Mouse (Mus musculus) limb, embryonic 13.5 days (tissue): ENCODE results near the gene Gm5426. TPM values are rescaled to one million over a fixed set of nuclear protein-coding genes. Genes with fewer than 3 reads are reported as not detected.
"Not testable (repeated sequence)": the region's sequence is repeated elsewhere in the genome, so short reads cannot be mapped to it uniquely, and the experiment has no call there.

Experiments used
- ATAC-seq: fragments of 200-750 bp; cut with Nextera tagmentation; 2 replicates; pipeline ENCODE4 v1.8.0; 2017; ENCODE audit warnings: low read depth, moderate number of reproducible peaks, moderate TSS enrichment; ENCODE audit not compliant: low FRiP score
- H3K27ac ChIP-seq: fragments of 300-500 bp; sonication (generic); 2 replicates; pipeline ENCODE4 v1.5.1; 2015; ENCODE audit warnings: inconsistent platforms, mild to moderate bottlenecking, moderate library complexity
- H3K27me3 ChIP-seq: fragments of 300-500 bp; sonication (generic); 2 replicates; pipeline ENCODE4 v1.6.1; 2015; ENCODE audit warnings: mild to moderate bottlenecking, inconsistent platforms
- H3K36me3 ChIP-seq: fragments of 300-500 bp; sonication (generic); 2 replicates; pipeline ENCODE4 v1.6.1; 2015; ENCODE audit warnings: inconsistent platforms, mild to moderate bottlenecking, moderate library complexity
- H3K4me1 ChIP-seq: fragments of 300-500 bp; sonication (generic); 2 replicates; pipeline ENCODE4 v1.6.1; 2015; ENCODE audit warnings: inconsistent platforms
- H3K4me2 ChIP-seq: fragments of 300-500 bp; sonication (generic); replicated peaks from 2 replicates; pipeline ENCODE4 v1.6.1; 2015; ENCODE audit warnings: inconsistent platforms, mild to moderate bottlenecking, moderate library complexity
- H3K4me3 ChIP-seq: fragments of 300-500 bp; sonication (generic); 2 replicates; pipeline ENCODE4 v1.5.1; 2015; ENCODE audit warnings: moderate library complexity, mild to moderate bottlenecking, inconsistent platforms
- H3K9ac ChIP-seq: fragments of 300-500 bp; sonication (generic); 2 replicates; pipeline ENCODE4 v1.6.1; 2015; ENCODE audit warnings: mild to moderate bottlenecking, inconsistent platforms
- H3K9me3 ChIP-seq: fragments of 300-500 bp; sonication (generic); 2 replicates; pipeline ENCODE4 v1.6.1; 2016; ENCODE audit warnings: inconsistent platforms
- WGBS: fragments of 180-500 bp; shearing (Covaris S2); methylation state at CpG from one replicate; pipeline ENCODE4 v1.1.7; 2015; 5-methylcytosine and 5-hydroxymethylcytosine counted together
- polyA plus RNA-seq: library from polyadenylated mRNA; unstranded; fragments of >200 nt; fragmentation: Nextera tagmentation; extraction: Ambion mirVana; gene quantifications from 2 replicates; pipeline ENCODE4 v1.2.1, GENCODE M21; 2015

Gene Gm5426
- polyA plus RNA-seq, 1 experiment from 2014 or later, result not detected

DNA sequence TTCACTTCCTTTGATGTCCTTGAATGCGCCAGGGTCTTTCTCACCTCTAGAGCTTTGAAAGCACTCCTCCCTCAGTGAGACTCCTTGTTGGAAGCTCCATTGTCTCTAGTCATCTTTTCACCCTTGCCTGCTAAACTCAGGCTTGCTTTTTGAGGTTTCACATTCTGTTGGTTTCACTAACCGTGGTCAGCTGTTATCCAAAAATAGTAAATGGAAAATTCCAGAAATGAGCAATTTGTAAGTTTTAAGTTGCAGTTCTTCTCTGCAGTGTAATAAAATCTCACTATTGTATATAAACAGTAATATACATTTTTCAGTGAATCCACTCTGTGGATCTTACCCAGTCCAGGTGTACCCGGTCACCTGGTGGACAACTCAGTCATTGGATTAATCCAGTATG is 21.1 kb upstream of the Gm5426 start:
- Histone ChIP-seq H3K4me1 (no peaks in the 10 kb centered on the region), H3K27me3 (no peaks in the 10 kb centered on the region), H3K4me3 (no peak overlapping the region), H3K4me2 (no peak overlapping the region), H3K9me3 (0 out of 2 replicates have a peak, but pooled peaks cover 3% of the 10 kb centered on the region), H3K27ac (no peak overlapping the region), H3K36me3 (no peaks in the 10 kb centered on the region), H3K9ac (no peak overlapping the region)
- no peak for ATAC-seq
- 73% methylated on average over 3 of the region's 3 CpGs for WGBS

DNA sequence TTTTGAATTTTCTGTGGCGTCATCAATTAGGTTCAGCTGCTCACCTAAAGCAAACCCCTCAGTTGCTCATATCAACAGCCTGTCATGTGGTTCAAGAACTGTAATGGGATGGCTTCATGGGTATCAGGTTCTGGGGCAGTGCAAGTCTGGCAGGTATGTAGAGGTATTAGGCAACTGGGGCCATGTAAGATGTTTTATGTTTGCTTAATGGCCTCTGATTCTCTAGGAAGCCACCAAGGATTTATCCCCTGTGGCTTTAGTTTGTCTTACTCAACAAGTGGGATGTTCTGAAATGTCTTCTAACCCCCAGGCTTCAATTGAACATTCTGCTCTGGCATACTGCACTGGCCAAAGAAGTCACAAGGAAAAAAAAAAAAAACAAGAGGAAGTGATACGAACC is 15.6 kb upstream of the Gm5426 start:
- Histone ChIP-seq H3K4me3 (no peak overlapping the region), H3K36me3 (no peaks in the 10 kb centered on the region), H3K4me1 (peaks cover 3% of the 10 kb centered on the region; the same call in 1 of the 2 replicates), H3K9me3 (no peaks in the 10 kb centered on the region), H3K4me2 (no peak overlapping the region), H3K27me3 (no peaks in the 10 kb centered on the region), H3K27ac (no peak overlapping the region), H3K9ac (no peak overlapping the region)
- 90% methylated on average over 2 of the region's 2 CpGs for WGBS
- ATAC-seq, result no peak

DNA sequence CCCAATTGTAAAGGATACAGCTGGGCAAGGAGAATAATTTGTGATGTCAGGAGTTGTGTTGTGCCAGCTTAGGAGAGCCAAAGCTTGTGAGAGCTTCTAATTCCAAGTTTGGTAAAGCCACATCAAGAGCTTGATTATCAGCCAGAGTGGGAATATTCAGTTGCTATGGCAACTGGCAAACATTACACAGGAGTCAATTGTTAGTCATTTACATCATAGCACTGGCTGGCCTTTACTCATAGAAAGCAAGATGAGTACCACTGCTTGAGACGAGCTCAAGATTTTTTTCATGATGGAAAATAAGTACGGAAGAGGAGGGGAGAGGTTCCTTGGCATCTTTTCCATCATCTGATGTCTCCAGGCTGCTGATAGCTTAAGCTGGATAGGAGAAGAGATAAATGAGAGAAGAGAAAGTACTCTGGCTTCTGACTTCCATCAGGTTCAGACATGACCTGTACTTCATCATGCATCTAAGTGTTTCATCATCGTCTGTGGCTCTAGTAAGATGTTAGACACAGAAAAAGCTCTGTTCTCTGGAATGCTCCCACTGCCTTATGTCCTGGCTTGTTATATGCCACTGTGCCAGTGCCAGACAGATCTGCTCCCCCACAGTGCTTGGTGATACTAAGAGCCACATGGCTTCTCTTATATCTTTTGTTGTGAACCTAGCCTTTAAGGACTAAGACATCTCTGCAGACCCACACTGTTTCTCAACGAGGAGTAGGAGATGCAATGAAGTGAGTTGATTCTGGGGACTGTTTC is 15.0 kb upstream of the Gm5426 start:
- WGBS, result 65% methylated on average over 4 of the region's 4 CpGs
- H3K27ac ChIP-seq, result no peak overlapping the region
- H3K4me2 ChIP-seq, result no peak overlapping the region
- no peak for ATAC-seq
- no peaks in the 10 kb centered on the region for H3K9me3 ChIP-seq
- H3K4me3 ChIP-seq, result no peak overlapping the region
- H3K27me3 ChIP-seq, result no peaks in the 10 kb centered on the region
- H3K36me3 ChIP-seq, result no peaks in the 10 kb centered on the region
- H3K9ac ChIP-seq, result no peak overlapping the region
- H3K4me1 ChIP-seq, result peaks cover 3% of the 10 kb centered on the region; the same call in 1 of the 2 replicates

DNA sequence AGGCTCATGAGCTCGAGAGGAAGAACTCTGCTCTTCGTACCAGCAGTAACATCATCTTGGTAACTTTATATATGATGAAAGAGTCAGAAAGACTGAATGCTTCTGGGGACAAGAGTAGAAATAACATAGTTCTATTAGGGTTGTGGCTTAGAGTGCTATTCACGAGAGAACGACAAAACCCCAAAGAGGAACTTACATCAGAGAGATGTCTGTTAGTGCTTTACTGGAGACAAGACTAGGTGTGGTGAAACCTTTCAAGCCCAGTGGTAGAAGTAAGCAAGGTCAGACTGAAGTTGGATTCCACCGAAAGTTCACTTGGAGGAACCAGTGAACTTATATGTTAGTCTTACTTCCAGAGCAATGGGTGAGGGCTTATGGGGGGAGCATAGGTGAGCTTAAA is 12.5 kb upstream of the Gm5426 start:
- H3K4me2 ChIP-seq, result no peak overlapping the region
- peaks cover 3% of the 10 kb centered on the region; the same call in 1 of the 2 replicates for H3K4me1 ChIP-seq
- WGBS, result 88% methylated on average over 5 of the region's 5 CpGs
- H3K36me3 ChIP-seq, result no peaks in the 10 kb centered on the region
- ATAC-seq, result no peak
- no peak overlapping the region for H3K27ac ChIP-seq
- H3K9ac ChIP-seq, result no peak overlapping the region
- H3K27me3 ChIP-seq, result no peaks in the 10 kb centered on the region
- H3K9me3 ChIP-seq, result no peaks in the 10 kb centered on the region
- no peak overlapping the region for H3K4me3 ChIP-seq

DNA sequence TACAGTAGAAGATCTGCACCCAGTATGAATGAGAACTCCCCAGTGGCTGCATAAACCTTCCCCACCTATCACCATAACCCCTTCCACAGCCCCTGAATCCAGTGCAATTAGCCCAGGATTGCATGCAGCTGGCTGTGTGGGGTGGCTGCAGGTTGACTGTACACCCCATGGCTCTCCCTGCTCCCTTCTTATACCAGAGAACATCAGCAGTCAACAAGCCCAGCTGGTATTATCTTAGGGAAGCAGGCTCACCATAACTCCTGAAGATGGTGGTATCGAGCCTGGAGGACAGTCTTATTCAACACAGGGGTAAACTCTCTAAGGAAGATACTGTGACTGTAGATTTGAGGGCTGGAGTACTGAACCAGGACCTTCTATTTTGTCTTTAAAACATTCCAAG is 12.1 kb upstream of the Gm5426 start:
- no peaks in the 10 kb centered on the region for H3K27me3 ChIP-seq
- no peak for ATAC-seq
- no peaks in the 10 kb centered on the region for H3K9me3 ChIP-seq
- H3K9ac ChIP-seq, result no peak overlapping the region
- peaks cover 3% of the 10 kb centered on the region; the same call in 1 of the 2 replicates for H3K4me1 ChIP-seq
- no peak overlapping the region for H3K27ac ChIP-seq
- 97% methylated on average over 1 of the region's 1 CpGs for WGBS
- H3K36me3 ChIP-seq, result no peaks in the 10 kb centered on the region
- H3K4me3 ChIP-seq, result no peak overlapping the region
- no peak overlapping the region for H3K4me2 ChIP-seq

DNA sequence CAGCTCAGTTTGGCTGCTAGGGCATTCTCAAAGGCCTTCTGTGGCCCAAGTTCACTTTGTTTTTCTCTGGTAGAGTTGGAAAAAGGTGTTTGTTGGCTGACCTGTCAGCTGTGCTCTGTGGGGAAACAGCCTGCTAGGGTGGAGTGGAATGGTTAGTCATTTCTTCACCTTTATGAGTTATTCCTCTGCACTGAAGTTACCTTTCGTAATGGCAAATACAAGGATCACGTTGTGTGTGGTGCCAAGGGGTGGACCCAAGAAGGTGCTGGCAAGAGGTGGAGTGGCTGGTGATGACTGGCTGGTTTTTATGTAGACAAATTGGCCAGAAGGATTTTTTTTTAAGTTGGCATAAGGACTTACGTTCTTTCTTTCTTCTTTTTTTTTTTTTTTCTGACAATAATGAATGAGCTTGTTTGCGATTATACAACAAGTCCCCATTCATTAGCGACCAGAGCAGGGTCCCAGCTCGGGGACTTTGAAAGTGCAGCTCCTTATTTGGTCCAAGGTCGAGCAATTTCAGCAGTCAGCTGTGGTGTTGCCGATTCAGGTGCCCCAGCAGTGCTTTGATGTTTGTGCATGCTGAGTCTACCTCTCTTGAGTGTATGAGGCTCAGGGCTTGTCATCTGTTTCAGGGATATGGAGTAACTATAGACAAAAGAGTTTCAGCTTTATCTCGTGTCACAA is 10.5 kb upstream of the Gm5426 start:
- Histone ChIP-seq H3K36me3 (no peaks in the 10 kb centered on the region), H3K9ac (no peak overlapping the region), H3K4me1 (peaks cover 3% of the 10 kb centered on the region; the same call in 1 of the 2 replicates), H3K27ac (peak overlapping the region; percentile 63; the same call in 1 of the 2 replicates), H3K27me3 (no peaks in the 10 kb centered on the region), H3K9me3 (no peaks in the 10 kb centered on the region), H3K4me3 (no peak overlapping the region), H3K4me2 (no peak overlapping the region)
- WGBS, result 44% methylated on average over 9 of the region's 9 CpGs
- peak; percentile 76 for ATAC-seq

DNA sequence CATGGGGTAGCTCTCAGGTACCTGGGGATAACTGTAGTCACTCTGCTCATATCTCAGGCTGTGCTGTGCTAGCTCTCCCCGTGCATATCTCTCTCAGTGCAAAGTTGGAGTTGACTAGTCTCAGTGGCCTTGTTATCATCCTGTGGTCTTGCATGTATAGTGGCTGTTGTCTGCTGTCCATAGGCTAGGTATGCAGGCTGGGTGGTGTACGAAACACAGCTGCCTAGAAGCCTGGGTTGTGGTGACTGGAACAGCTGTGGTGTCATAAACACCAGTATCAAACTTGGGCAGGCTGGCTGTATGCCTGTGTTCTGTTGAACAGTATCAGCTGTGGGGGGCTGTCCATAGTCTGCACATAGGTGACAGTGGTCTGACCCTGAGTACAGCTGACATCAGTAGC is 7.2 kb upstream of the Gm5426 start:
- peak; percentile 42; the same call in 1 of the 2 replicates for ATAC-seq
- no peaks in the 10 kb centered on the region for H3K27me3 ChIP-seq
- H3K4me1 ChIP-seq, result peaks cover 3% of the 10 kb centered on the region; the same call in 1 of the 2 replicates
- H3K9ac ChIP-seq, result no peak overlapping the region
- H3K36me3 ChIP-seq, result no peaks in the 10 kb centered on the region
- no peak overlapping the region for H3K4me2 ChIP-seq
- no peaks in the 10 kb centered on the region for H3K9me3 ChIP-seq
- H3K4me3 ChIP-seq, result no peak overlapping the region
- no peak overlapping the region for H3K27ac ChIP-seq
- 65% methylated on average over 2 of the region's 2 CpGs for WGBS

DNA sequence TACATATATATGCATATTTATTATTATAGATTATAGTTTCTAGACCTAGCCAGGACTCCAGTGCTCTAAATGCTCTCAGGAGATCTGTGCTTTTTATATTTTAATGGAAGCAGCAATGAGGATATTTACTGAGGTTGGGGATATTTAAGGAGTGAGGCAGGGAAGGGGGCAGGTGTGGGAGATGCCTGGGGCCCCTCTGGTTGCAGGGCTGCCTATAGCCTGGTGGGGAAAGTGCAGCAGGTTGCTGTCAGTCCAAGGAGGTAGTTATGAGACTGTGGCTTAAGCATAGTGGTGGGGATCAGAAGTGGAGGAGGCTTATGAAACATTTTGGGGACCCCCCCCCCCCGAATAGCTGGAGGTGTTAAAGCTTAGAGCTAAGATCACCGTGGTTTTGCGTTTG is 6.0 kb upstream of the Gm5426 start:
- peaks cover 3% of the 10 kb centered on the region; the same call in 1 of the 2 replicates for H3K4me1 ChIP-seq
- no peak for ATAC-seq
- no peak overlapping the region for H3K9ac ChIP-seq
- WGBS, result 77% methylated on average over 3 of the region's 3 CpGs
- no peak overlapping the region for H3K4me2 ChIP-seq
- H3K36me3 ChIP-seq, result no peaks in the 10 kb centered on the region
- H3K27ac ChIP-seq, result no peak overlapping the region
- H3K27me3 ChIP-seq, result no peaks in the 10 kb centered on the region
- no peak overlapping the region for H3K4me3 ChIP-seq
- H3K9me3 ChIP-seq, result no peaks in the 10 kb centered on the region

DNA sequence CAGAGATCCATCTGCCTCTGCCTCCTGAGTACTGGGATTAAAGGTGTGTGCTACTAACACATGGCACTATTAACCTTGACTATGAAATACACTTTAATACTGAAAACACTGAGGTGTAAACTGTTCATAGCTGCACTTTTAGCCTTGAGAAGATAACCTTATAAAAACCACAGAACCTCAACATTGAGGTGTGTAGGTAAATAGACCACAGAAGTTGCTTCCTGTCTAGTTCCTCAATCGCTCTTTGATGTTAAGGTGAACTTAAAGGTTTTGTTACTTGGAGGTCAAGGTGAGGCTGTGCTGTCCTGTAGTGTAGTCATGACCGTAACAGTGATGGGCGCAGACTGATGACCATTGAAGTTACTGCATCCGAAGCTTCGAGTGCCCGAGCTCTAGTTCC is 5.3 kb upstream of the Gm5426 start:
- WGBS, result 87% methylated on average over 6 of the region's 6 CpGs
- no peaks in the 10 kb centered on the region for H3K27me3 ChIP-seq
- H3K9me3 ChIP-seq, result no peaks in the 10 kb centered on the region
- no peaks in the 10 kb centered on the region for H3K36me3 ChIP-seq
- no peaks in the 10 kb centered on the region for H3K4me1 ChIP-seq
- H3K9ac ChIP-seq, result no peak overlapping the region
- H3K4me3 ChIP-seq, result no peak overlapping the region
- no peak overlapping the region for H3K4me2 ChIP-seq
- ATAC-seq, result no peak
- H3K27ac ChIP-seq, result no peak overlapping the region

DNA sequence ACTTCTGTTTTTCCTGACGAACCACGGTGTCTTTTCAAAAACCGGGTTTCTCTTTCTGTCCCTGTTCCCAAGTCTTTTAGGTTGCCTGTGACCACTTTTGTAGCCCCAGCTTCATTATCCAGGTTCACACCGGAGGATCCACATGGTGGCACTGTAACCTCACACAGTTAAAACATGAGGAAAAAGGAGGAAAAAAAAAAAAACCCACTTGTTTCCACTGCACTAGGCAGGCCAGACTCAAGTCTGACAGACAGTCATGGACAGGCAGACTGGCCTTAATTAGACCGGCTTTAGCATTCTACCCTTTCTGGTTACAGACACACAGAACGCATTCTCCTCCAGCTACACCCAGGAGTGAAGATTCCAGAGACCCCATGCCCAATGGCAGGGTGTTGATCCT is 4.2 kb upstream of the Gm5426 start:
- no peak overlapping the region for H3K4me3 ChIP-seq
- H3K27me3 ChIP-seq, result no peaks in the 10 kb centered on the region
- H3K4me2 ChIP-seq, result no peak overlapping the region
- H3K9me3 ChIP-seq, result no peaks in the 10 kb centered on the region
- WGBS, result 24% methylated on average over 6 of the region's 6 CpGs
- no peaks in the 10 kb centered on the region for H3K36me3 ChIP-seq
- H3K9ac ChIP-seq, result no peak overlapping the region
- no peaks in the 10 kb centered on the region for H3K4me1 ChIP-seq
- no peak overlapping the region for H3K27ac ChIP-seq
- peak; percentile 79 for ATAC-seq

DNA sequence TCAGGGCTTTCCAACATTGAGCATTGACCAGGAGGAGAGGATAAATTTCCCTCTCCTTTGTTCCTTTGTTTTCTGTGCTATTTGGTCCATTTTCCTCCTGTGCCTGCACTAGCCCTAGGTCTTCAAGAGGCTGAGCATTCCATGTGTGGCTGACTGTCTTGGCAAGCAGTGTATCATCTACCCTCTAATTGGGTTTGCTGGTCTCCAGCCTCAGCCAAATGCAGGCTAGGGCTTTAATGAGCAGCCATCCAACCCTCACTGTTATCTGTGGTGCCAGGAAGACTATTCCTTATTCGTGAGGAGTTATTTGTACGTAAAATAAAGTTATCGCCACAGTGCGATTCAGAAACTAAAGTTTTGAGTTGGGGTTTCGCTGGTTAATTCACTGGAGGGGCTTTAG is 2.2 kb downstream of the Gm5426 start:
- no peaks in the 10 kb centered on the region for H3K36me3 ChIP-seq
- whole genome bisulfite sequencing, result 92% methylated on average over 5 of the region's 5 CpGs

DNA sequence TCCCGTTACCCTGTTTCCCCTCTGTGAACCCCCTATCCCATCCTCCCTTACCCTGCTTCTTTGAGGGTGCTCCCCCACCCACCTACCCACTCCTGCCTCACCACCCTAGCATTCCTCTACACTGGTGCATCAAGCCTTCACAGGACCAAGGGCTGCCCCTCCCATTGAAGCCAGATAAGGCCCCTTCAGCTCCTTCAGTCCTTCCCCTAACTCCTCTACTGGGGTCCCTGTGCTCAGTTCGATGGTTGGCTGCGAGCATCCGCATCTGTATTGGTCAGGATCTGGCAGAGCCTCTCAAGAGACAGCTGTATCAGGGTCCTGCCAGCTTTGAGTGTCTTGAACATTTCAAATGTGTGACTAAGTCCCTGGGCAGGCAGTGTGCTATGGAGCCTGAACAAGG is 2.9 kb downstream of the Gm5426 start:
- H3K9me3 ChIP-seq, H3K4me1 ChIP-seq, H3K9ac ChIP-seq, H3K27ac ChIP-seq, H3K27me3 ChIP-seq, H3K4me3 ChIP-seq, H3K36me3 ChIP-seq, ATAC-seq, H3K4me2 ChIP-seq: not testable (repeated sequence)
- 91% methylated on average over 4 of the region's 4 CpGs for WGBS

More for the DNA sequence above, 2.2 kb downstream of the Gm5426 start:
- no peak overlapping the region for H3K27ac ChIP-seq
- H3K4me2 ChIP-seq, result no peak overlapping the region
- H3K4me1 ChIP-seq, result no peaks in the 10 kb centered on the region
- ATAC-seq, result no peak
- H3K4me3 ChIP-seq, result no peak overlapping the region
- H3K27me3 ChIP-seq, result no peaks in the 10 kb centered on the region
- no peaks in the 10 kb centered on the region for H3K9me3 ChIP-seq
- no peak overlapping the region for H3K9ac ChIP-seq
